ENCODE assay signal across 23 mouse cellular contexts in the genomic region with DNA sequence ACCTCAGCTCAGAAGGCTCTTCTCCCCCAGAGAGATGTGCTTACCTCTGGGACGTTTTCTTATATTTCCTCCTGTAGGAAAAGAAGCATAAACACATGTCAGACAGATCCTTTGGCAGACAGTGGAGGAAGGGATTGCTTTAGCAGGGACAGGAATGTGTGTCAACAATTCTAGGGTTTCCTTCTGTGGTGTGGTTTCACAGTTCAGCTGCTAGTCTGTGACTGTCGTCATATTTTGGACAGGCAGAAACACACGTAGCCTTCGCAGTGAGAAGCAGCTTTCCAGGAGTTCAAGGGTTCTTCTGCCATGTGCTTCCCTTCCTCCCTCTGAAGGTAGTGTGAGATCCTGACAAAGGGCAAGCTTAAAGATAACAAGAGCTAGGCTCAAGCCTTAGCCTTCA.
"Had no signal": no experiment of that assay in that cellular context is flagged by ENCODE, and none has a peak within 500 bp of the region (broad histone marks: within the 10 kb centered on the region; RNA-seq: fewer than 3 reads in every experiment).

No protein-coding gene starts in this region.

- H3K4me3 ChIP-seq: liver, embryonic 12.5 days; liver, embryonic 15.5 days; lung, embryonic 15.5 days; megakaryocyte, embryonic 14.5 days; midbrain, embryonic 10.5 days; midbrain, embryonic 13.5 days; neural tube, embryonic 12.5 days; neural tube, embryonic 15.5 days; stomach, embryonic 15.5 days had no signal

- DNase-seq: kidney, adult 8-10 months; kidney, postnatal 25 days; layer of hippocampus, postnatal 36 days; left cerebral cortex, postnatal 4 days; liver; lung, adult 18-20 months; lung, postnatal 10 days; lung, postnatal 36 days; right cerebral cortex, adult 18-20 months; right cerebral cortex, postnatal 14 days; right cerebral cortex, postnatal 4 days; spleen, adult 18-20 months; thymus, postnatal 25 days had no signal

- H3K9ac ChIP-seq: liver, embryonic 12.5 days; liver, embryonic 15.5 days; lung, embryonic 15.5 days; midbrain, embryonic 13.5 days; neural tube, embryonic 12.5 days; neural tube, embryonic 15.5 days; stomach, embryonic 15.5 days had no signal

- H3K36me3 ChIP-seq: liver, embryonic 12.5 days; liver, embryonic 15.5 days; lung, embryonic 15.5 days; midbrain, embryonic 10.5 days; midbrain, embryonic 13.5 days; neural tube, embryonic 12.5 days; neural tube, embryonic 15.5 days; stomach, embryonic 15.5 days had no signal

- H3K27ac ChIP-seq: liver, embryonic 12.5 days; liver, embryonic 15.5 days; lung, embryonic 15.5 days; midbrain, embryonic 10.5 days; midbrain, embryonic 13.5 days; neural tube, embryonic 12.5 days; neural tube, embryonic 15.5 days; stomach, embryonic 15.5 days had no signal

- H3K4me1 ChIP-seq: liver, embryonic 12.5 days; liver, embryonic 15.5 days; lung, embryonic 15.5 days; megakaryocyte, embryonic 14.5 days; midbrain, embryonic 13.5 days; neural tube, embryonic 12.5 days; stomach, embryonic 15.5 days had no signal

- H3K9me3 ChIP-seq: liver, embryonic 12.5 days; liver, embryonic 15.5 days; lung, embryonic 15.5 days; megakaryocyte, embryonic 14.5 days; midbrain, embryonic 10.5 days; midbrain, embryonic 13.5 days; neural tube, embryonic 12.5 days; neural tube, embryonic 15.5 days; stomach, embryonic 15.5 days had no signal

- H3K27me3 ChIP-seq: liver, embryonic 12.5 days; liver, embryonic 15.5 days; lung, embryonic 15.5 days; megakaryocyte, embryonic 14.5 days; midbrain, embryonic 13.5 days; neural tube, embryonic 12.5 days; neural tube, embryonic 15.5 days; stomach, embryonic 15.5 days had no signal

- ATAC-seq: intestine, postnatal 0 days; liver, embryonic 12.5 days; midbrain, embryonic 13.5 days had no signal

- H3K4me2 ChIP-seq: liver, embryonic 12.5 days; liver, embryonic 15.5 days; lung, embryonic 15.5 days; midbrain, embryonic 13.5 days; neural tube, embryonic 12.5 days; neural tube, embryonic 15.5 days; stomach, embryonic 15.5 days had no signal
